ENCODE assay signal across 29 mouse cellular contexts in the genomic region with DNA sequence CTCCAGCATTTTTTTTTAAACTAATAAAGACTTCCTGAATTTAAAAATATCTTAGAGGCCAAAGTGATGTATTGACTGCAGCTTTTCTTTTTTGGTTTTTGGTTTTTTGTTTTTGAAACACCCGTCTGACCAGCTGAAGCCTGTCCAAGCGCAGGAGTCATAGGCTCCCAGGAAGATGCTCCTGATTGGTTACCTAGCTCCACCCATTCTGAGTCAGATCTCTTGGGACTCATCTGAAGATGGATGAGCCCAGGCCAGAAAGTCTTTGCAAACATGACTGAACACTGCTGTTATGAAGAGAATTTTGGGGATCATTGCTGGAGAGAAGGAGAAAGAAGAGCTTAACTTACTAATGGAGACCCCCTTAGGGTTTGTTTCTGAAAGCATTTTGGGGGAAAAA.
A peak's percentile ranks its signal among the peaks of the same experiment; 100 is the strongest.
DNase-seq lines count a peak whose midpoint lies in the region; ATAC-seq and TF ChIP-seq lines count a peak whose summit lies in the region.
"Had no signal": no experiment of that assay in that cellular context is flagged by ENCODE, and none has a peak within 500 bp of the region (broad histone marks: within the 10 kb centered on the region; RNA-seq: fewer than 3 reads in every experiment).

No protein-coding gene starts in this region.

- H3K27ac ChIP-seq in gastrocnemius, adult 2 months, result no peak overlapping the region
- no peak overlapping the region for H3K27ac ChIP-seq in kidney, postnatal 0 days
- H3K27ac ChIP-seq: embryonic facial prominence, embryonic 13.5 days; embryonic facial prominence, embryonic 15.5 days; forebrain, embryonic 10.5 days; forebrain, embryonic 12.5 days had no signal

- no peaks in the 10 kb centered on the region for H3K27me3 ChIP-seq in kidney, postnatal 0 days (ENCODE audit: insufficient read depth, low read length)
- H3K27me3 ChIP-seq: CH12.LX; embryonic facial prominence, embryonic 15.5 days had no signal

- no peak overlapping the region for H3K4me3 ChIP-seq in gastrocnemius, adult 2 months
- H3K4me3 ChIP-seq in kidney, postnatal 0 days (replicated peaks; ENCODE audit: low read depth, low read length), result no peak overlapping the region
- H3K4me3 ChIP-seq: embryonic facial prominence, embryonic 13.5 days; embryonic facial prominence, embryonic 15.5 days; erythroblast, embryonic 14.5 days; forebrain, embryonic 10.5 days; forebrain, embryonic 12.5 days had no signal

- H3K36me3 ChIP-seq in kidney, postnatal 0 days (ENCODE audit: insufficient read depth, low read length), result no peaks in the 10 kb centered on the region
- H3K36me3 ChIP-seq: embryonic facial prominence, embryonic 13.5 days; embryonic facial prominence, embryonic 15.5 days; forebrain, embryonic 10.5 days; forebrain, embryonic 12.5 days; G1E had no signal

- H3K4me1 ChIP-seq in kidney, postnatal 0 days (replicated peaks; ENCODE audit: insufficient read depth, low read length), result no peaks in the 10 kb centered on the region
- H3K4me1 ChIP-seq: embryonic facial prominence, embryonic 15.5 days; forebrain, embryonic 12.5 days had no signal

- intact Hi-C loops in gastrocnemius, adult 2 months (cut with DNase I), result no loop called here

- H3K9me3 ChIP-seq in kidney, postnatal 0 days (replicated peaks; ENCODE audit: low read length), result no peaks in the 10 kb centered on the region
- H3K9me3 ChIP-seq: embryonic facial prominence, embryonic 13.5 days; embryonic facial prominence, embryonic 15.5 days; forebrain, embryonic 10.5 days; forebrain, embryonic 12.5 days; G1E had no signal

- 74% methylated on average over 2 of the region's 2 CpGs for WGBS in kidney, postnatal 0 days

- no peak overlapping the region for H3K9ac ChIP-seq in kidney, postnatal 0 days (ENCODE audit: low read depth, low read length)
- H3K9ac ChIP-seq: embryonic facial prominence, embryonic 13.5 days; embryonic facial prominence, embryonic 15.5 days; forebrain, embryonic 12.5 days had no signal

- no peak overlapping the region for H3K4me2 ChIP-seq in kidney, postnatal 0 days (ENCODE audit: low read length)
- H3K4me2 ChIP-seq: embryonic facial prominence, embryonic 13.5 days; embryonic facial prominence, embryonic 15.5 days; forebrain, embryonic 12.5 days had no signal

- ATAC-seq in kidney, postnatal 0 days (replicated peaks; ENCODE audit: low FRiP score, low read depth), result no peak
- ATAC-seq: CD4-positive, CD25-positive, alpha-beta regulatory T cell, adult 4 months; forebrain, embryonic 14.5 days; forebrain, embryonic 16.5 days had no signal

- peak; percentile 18 for DNase-seq in gastrocnemius, adult 2 months
- DNase-seq in gastrocnemius, postnatal 4 days (ENCODE audit: low spot score in 2 of 2), result no peak
- peak; percentile 21 for DNase-seq in kidney, postnatal 0 days (ENCODE audit: low spot score)
- no peak for DNase-seq in kidney, adult 11 months
- peak; percentile 56 for DNase-seq in NIH3T3 (ENCODE audit: low read depth)
- DNase-seq in skeletal muscle tissue, adult 2 months (ENCODE audit: low read depth, low spot score), result peak; percentile 38
- no peak for DNase-seq in layer of hippocampus, adult 9-10 months (ENCODE audit: low spot score)
- DNase-seq in layer of hippocampus, adult 18-20 months (ENCODE audit: low spot score in 2 of 2), result no peak
- DNase-seq: adrenal gland, adult 2 months; adrenal gland, postnatal 10 days; adrenal gland, postnatal 25 days; B cell, adult 2 months; cerebellum, adult 11 months; cerebellum, adult 18-20 months; cerebellum, adult 8-10 months; cerebellum, adult 9-11 months; cerebellum, postnatal 14 days; cerebellum, postnatal 36 days; embryo, embryonic 11 days had no signal

- no peak for TF ChIP-seq CTCF in gastrocnemius, adult 2 months (IDR thresholded peaks at IDR 0.05)
- TF ChIP-seq CTCF in kidney, postnatal 0 days (IDR thresholded peaks at IDR 0.05; ENCODE audit: low read depth), result no peak

Comparison
In these comparisons a context has a peak if more than half of its experiments do, and no peak if none do; other contexts are left out.
1. DNase-seq: peak in gastrocnemius, adult 2 months (single experiment), kidney, postnatal 0 days (single experiment), NIH3T3 (single experiment) and skeletal muscle tissue, adult 2 months (single experiment); none in gastrocnemius, postnatal 4 days (0 of 2), kidney, adult 11 months (single experiment), layer of hippocampus, adult 9-10 months (single experiment) and layer of hippocampus, adult 18-20 months (0 of 2).